In the genomic region with DNA sequence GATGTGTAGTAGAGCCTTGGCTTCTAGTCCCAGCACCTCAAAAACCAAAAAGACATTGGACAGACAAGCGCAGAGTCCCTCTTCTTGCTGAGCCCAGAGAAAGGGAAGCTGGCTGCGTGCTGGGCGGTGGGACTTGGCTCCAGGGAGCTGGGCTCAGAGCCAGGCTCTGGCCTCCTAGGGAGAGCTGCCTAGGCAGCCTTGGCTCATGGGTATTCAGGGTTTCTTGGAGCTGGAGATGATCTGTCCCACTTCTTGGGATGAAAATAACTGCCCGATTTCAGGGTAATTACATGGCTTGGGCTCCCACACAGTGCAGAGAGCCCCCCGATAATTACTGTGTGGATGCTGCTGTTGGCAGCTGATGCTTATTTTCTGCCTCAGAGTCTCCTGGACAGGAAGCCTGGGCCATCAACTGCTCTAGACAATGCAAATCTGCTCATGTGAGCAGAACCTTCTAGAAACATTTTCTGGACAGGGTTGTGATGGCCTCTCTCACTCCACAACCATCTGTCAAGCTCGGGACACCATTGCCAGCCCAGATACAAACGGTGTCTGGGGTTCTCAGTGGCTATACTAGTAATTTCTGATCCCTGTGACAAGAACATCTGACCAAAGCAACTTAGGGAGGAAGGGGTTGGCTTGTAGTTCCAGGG, we compare ENCODE assay signal across 7 mouse cellular contexts. TPM values are rescaled to one million over a fixed set of nuclear protein-coding genes. Genes with fewer than 3 reads are reported as not detected.
A peak's percentile ranks its signal among the peaks of the same experiment; 100 is the strongest.
DNase-seq lines count a peak whose midpoint lies in the region; ATAC-seq and TF ChIP-seq lines count a peak whose summit lies in the region.

No protein-coding gene starts in this region.

- DNase-seq in layer of hippocampus, adult 2 months (ENCODE audit: low spot score in 2 of 2), result peak in 1 of 2 experiments; percentile 65
- DNase-seq in layer of hippocampus, adult 9-10 months (ENCODE audit: low spot score), result no peak
- peak; percentile 45 for DNase-seq in adrenal gland, postnatal 25 days
- DNase-seq in embryonic facial prominence, embryonic 14.5 days (ENCODE audit: low spot score), result peak; percentile 52
- DNase-seq in kidney, postnatal 10 days, result peak; percentile 76
- DNase-seq in right cerebral cortex, postnatal 14 days, result peak; percentile 59
- DNase-seq in retina, embryonic 14.5 days (ENCODE audit: low spot score), result no peak

- H3K4me3 ChIP-seq in layer of hippocampus, adult 2 months, result no peak overlapping the region
- H3K4me3 ChIP-seq in embryonic facial prominence, embryonic 14.5 days (ENCODE audit: low read depth, low read length), result no peak overlapping the region

- H3K27ac ChIP-seq in layer of hippocampus, adult 2 months, result peak overlapping the region; percentile 85
- no peak overlapping the region for H3K27ac ChIP-seq in embryonic facial prominence, embryonic 14.5 days (replicated peaks; ENCODE audit: low read depth, low read length)

- no peaks in the 10 kb centered on the region for H3K4me1 ChIP-seq in embryonic facial prominence, embryonic 14.5 days (ENCODE audit: control insufficient read depth, insufficient read depth, low read length)

- H3K9ac ChIP-seq in embryonic facial prominence, embryonic 14.5 days (ENCODE audit: low read depth, low read length), result no peak overlapping the region

- H3K9me3 ChIP-seq in embryonic facial prominence, embryonic 14.5 days (ENCODE audit: control insufficient read depth, low read length), result no peaks in the 10 kb centered on the region

- no peak for TF ChIP-seq CTCF in layer of hippocampus, adult 2 months (conservative IDR thresholded peaks at IDR 0.05)

- no peak overlapping the region for H3K4me2 ChIP-seq in embryonic facial prominence, embryonic 14.5 days (ENCODE audit: low read depth, low read length)

- WGBS in embryonic facial prominence, embryonic 14.5 days, result 79% methylated on average over 7 of the region's 7 CpGs

- no peaks in the 10 kb centered on the region for H3K27me3 ChIP-seq in embryonic facial prominence, embryonic 14.5 days (replicated peaks; ENCODE audit: control insufficient read depth, insufficient read depth, low read length)

- ATAC-seq in embryonic facial prominence, embryonic 14.5 days (ENCODE audit: low read depth), result no peak

- no peaks in the 10 kb centered on the region for H3K36me3 ChIP-seq in embryonic facial prominence, embryonic 14.5 days (ENCODE audit: control insufficient read depth, insufficient read depth, low read length)

RNA-seq across cellular contexts. Expression of a gene that starts 33.3 kb away (rescaled TPM):
- total RNA-seq in layer of hippocampus, adult 2 months (2021), result 1 to 10 TPM; 4.7 to 6.0 TPM
- 2.3 and 2.8 TPM in 2 replicates for total RNA-seq in adrenal gland, postnatal 25 days (2021)
- polyA plus RNA-seq in embryonic facial prominence, embryonic 14.5 days (2014; fragmentation: Nextera tagmentation; extraction: Ambion mirVana), result 30.7 and 37.9 TPM in 2 replicates

RNA-seq across cellular contexts. Expression of a gene that starts 60.0 kb away (rescaled TPM):
- 10 to 100 TPM; 17.2 to 19.3 TPM for total RNA-seq in layer of hippocampus, adult 2 months (2021)
- total RNA-seq in adrenal gland, postnatal 25 days (2021), result 15.3 and 15.4 TPM in 2 replicates
- polyA plus RNA-seq in embryonic facial prominence, embryonic 14.5 days (2014; fragmentation: Nextera tagmentation; extraction: Ambion mirVana), result 10.4 and 13.1 TPM in 2 replicates

Comparison
In these comparisons a context has a peak if more than half of its experiments do, and no peak if none do; other contexts are left out.
1. DNase-seq: peak in adrenal gland, postnatal 25 days (single experiment), embryonic facial prominence, embryonic 14.5 days (single experiment), kidney, postnatal 10 days (single experiment) and right cerebral cortex, postnatal 14 days (single experiment); none in layer of hippocampus, adult 9-10 months (single experiment) and retina, embryonic 14.5 days (single experiment).